Mouse (Mus musculus): ENCODE data around the gene Olfr1008. TPM values are rescaled to one million over a fixed set of nuclear protein-coding genes. Genes with fewer than 3 reads are reported as not detected.
"Not testable (repeated sequence)": the region's sequence is repeated elsewhere in the genome, so short reads cannot be mapped to it uniquely, and the experiment has no call there.

The Olfr1008 gene
- not detected in 2 replicates for polyA plus RNA-seq (2014; fragmentation: Nextera tagmentation; extraction: Ambion mirVana)

GRCm38 (mm10) chr2:85689131-85689530 is at the start of gene Olfr1008:
TSS of gene Olfr1008 (plus strand) at chr2:85689431.
- no peaks in the 10 kb centered on the region for H3K4me1 ChIP-seq (replicated peaks; ENCODE audit: control insufficient read depth, insufficient read depth, low read length)
- H3K27me3 ChIP-seq (replicated peaks; ENCODE audit: control insufficient read depth, insufficient read depth, low read length), result no peaks in the 10 kb centered on the region
- no peak within 1 kb of the TSS for H3K9ac ChIP-seq (ENCODE audit: low read depth, low read length)
- ATAC-seq (replicated peaks; ENCODE audit: low FRiP score) (no peak), DNase-seq (ENCODE audit: low spot score) (no peak)
- H3K27ac ChIP-seq (ENCODE audit: low read depth, low read length), result no peak within 1 kb of the TSS
- no peak within 1 kb of the TSS for H3K4me2 ChIP-seq
- no peaks in the 10 kb centered on the region for H3K36me3 ChIP-seq (ENCODE audit: control insufficient read depth, insufficient read depth, low read length)
- no peak within 1 kb of the TSS for H3K4me3 ChIP-seq (ENCODE audit: low read depth, low read length)
- H3K9me3 ChIP-seq (ENCODE audit: control insufficient read depth, low read length), result no peaks in the 10 kb centered on the region

GRCm38 (mm10) chr2:85650604-85651003 is 38.6 kb upstream of the Olfr1008 start, which contains the start of gene Olfr1002:
TSS of gene Olfr1002 (minus strand) at chr2:85650704.
- H3K4me2 ChIP-seq, result no peak within 1 kb of the TSS
- H3K27ac ChIP-seq (ENCODE audit: low read depth, low read length), result no peak within 1 kb of the TSS
- no peaks in the 10 kb centered on the region for H3K4me1 ChIP-seq (replicated peaks; ENCODE audit: control insufficient read depth, insufficient read depth, low read length)
- 86% methylated on average over 1 of the region's 1 CpGs for WGBS
- DNase-seq (ENCODE audit: low spot score) (no peak), ATAC-seq (replicated peaks; ENCODE audit: low FRiP score) (no peak)
- H3K4me3 ChIP-seq (ENCODE audit: low read depth, low read length), result no peak within 1 kb of the TSS
- no peaks in the 10 kb centered on the region for H3K27me3 ChIP-seq (replicated peaks; ENCODE audit: control insufficient read depth, insufficient read depth, low read length)
- no peaks in the 10 kb centered on the region for H3K36me3 ChIP-seq (ENCODE audit: control insufficient read depth, insufficient read depth, low read length)
- no peak within 1 kb of the TSS for H3K9ac ChIP-seq (ENCODE audit: low read depth, low read length)
- no peaks in the 10 kb centered on the region for H3K9me3 ChIP-seq (ENCODE audit: control insufficient read depth, low read length)

DNA sequence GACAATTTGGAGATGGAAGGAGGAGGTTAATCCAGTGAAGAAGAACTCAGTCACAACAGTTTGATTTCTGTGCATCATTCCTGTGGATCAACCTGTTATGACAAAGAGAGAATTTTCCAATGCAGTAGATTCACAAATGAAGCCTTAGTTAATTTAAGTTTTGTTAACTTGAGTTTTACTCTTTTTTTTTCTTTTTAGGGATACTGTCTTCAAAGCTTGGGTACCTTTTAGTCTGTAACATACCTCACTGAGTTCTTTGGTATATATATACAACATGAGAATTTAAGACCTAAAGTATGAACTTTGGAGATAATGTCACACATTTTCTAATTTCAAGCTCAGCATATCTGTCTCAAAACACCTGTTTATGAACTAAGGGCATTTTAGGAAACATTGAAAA is 24.9 kb upstream of the Olfr1008 start, which contains the start of gene Olfr154:
TSS of gene Olfr154 (minus strand) at position 101 of the 400 bp plus-strand sequence.
- ATAC-seq (replicated peaks; ENCODE audit: low FRiP score); DNase-seq (ENCODE audit: low spot score); H3K27ac ChIP-seq (ENCODE audit: low read depth, low read length); H3K4me1 ChIP-seq (replicated peaks; ENCODE audit: control insufficient read depth, insufficient read depth, low read length); H3K4me3 ChIP-seq (ENCODE audit: low read depth, low read length); H3K9me3 ChIP-seq (ENCODE audit: control insufficient read depth, low read length); H3K4me2 ChIP-seq; H3K9ac ChIP-seq (ENCODE audit: low read depth, low read length); H3K27me3 ChIP-seq (replicated peaks; ENCODE audit: control insufficient read depth, insufficient read depth, low read length); H3K36me3 ChIP-seq (ENCODE audit: control insufficient read depth, insufficient read depth, low read length): not testable (repeated sequence)

DNA sequence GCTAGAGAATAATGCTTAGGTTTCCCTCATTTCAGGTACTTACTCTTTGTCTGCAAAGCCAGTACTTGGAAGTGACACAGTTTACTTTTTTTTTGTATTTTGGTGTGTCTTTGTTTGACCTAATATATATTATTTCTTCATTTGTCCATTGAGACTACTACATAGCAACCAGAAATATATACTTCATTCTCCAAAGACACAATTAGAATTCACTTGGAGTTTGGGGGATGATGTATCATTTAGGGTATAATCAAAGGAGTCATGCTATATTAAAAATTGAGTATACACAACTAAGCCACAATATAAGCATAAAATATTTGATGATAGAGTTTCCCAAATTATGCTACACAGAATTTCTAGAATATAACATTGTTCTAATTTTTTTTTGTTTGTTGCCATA is 10.6 kb upstream of the Olfr1008 start, which contains the start of gene Olfr1006:
TSS of gene Olfr1006 (minus strand) at position 101 of the 400 bp plus-strand sequence.
- H3K9ac ChIP-seq (ENCODE audit: low read depth, low read length), result no peak within 1 kb of the TSS
- H3K27me3 ChIP-seq (replicated peaks; ENCODE audit: control insufficient read depth, insufficient read depth, low read length), result no peaks in the 10 kb centered on the region
- no peaks in the 10 kb centered on the region for H3K9me3 ChIP-seq (ENCODE audit: control insufficient read depth, low read length)
- H3K36me3 ChIP-seq (ENCODE audit: control insufficient read depth, insufficient read depth, low read length), result no peaks in the 10 kb centered on the region
- no peak within 1 kb of the TSS for H3K4me2 ChIP-seq
- ATAC-seq (replicated peaks; ENCODE audit: low FRiP score), result no peak
- H3K4me1 ChIP-seq (replicated peaks; ENCODE audit: control insufficient read depth, insufficient read depth, low read length), result no peaks in the 10 kb centered on the region
- H3K27ac ChIP-seq (ENCODE audit: low read depth, low read length), result no peak within 1 kb of the TSS
- H3K4me3 ChIP-seq (ENCODE audit: low read depth, low read length), result no peak within 1 kb of the TSS
- no peak for DNase-seq (ENCODE audit: low spot score)

DNA sequence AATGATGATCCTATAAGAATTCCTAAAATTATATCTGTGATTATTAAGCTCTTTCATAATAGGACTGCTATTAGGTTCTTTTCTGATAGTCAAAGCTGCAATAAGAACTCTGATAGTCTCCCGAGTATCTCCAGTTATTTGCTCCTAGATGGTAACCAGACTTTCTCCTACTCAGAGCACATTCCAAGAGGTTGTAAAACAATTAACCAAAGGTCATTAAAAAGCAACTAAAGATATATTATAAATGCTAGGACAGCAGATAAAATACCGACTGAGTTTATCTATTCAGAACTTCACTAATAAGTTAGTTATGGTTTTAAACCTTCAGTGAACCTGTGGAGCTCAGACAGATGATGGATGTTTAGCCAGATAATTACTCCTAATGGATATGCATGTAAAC is 21.4 kb downstream of the Olfr1008 start:
- H3K27ac ChIP-seq (ENCODE audit: low read depth, low read length); H3K9me3 ChIP-seq (ENCODE audit: control insufficient read depth, low read length); H3K9ac ChIP-seq (ENCODE audit: low read depth, low read length); ATAC-seq (replicated peaks; ENCODE audit: low FRiP score); H3K36me3 ChIP-seq (ENCODE audit: control insufficient read depth, insufficient read depth, low read length); DNase-seq (ENCODE audit: low spot score); H3K4me3 ChIP-seq (ENCODE audit: low read depth, low read length); H3K4me2 ChIP-seq; H3K27me3 ChIP-seq (replicated peaks; ENCODE audit: control insufficient read depth, insufficient read depth, low read length); H3K4me1 ChIP-seq (replicated peaks; ENCODE audit: control insufficient read depth, insufficient read depth, low read length): not testable (repeated sequence)
- 65% methylated on average over 2 of the region's 2 CpGs for WGBS

- Histone ChIP-seq H3K36me3 (ENCODE audit: control insufficient read depth, insufficient read depth, low read length) (no peaks in the 10 kb centered on the region), H3K4me2 (no peak overlapping the region), H3K9me3 (ENCODE audit: control insufficient read depth, low read length) (no peaks in the 10 kb centered on the region), H3K4me3 (ENCODE audit: low read depth, low read length) (no peak overlapping the region), H3K27ac (ENCODE audit: low read depth, low read length) (no peak overlapping the region), H3K9ac (ENCODE audit: low read depth, low read length) (no peak overlapping the region), H3K4me1 (replicated peaks; ENCODE audit: control insufficient read depth, insufficient read depth, low read length) (no peaks in the 10 kb centered on the region), H3K27me3 (replicated peaks; ENCODE audit: control insufficient read depth, insufficient read depth, low read length) (no peaks in the 10 kb centered on the region)
- DNase-seq (ENCODE audit: low spot score) (no peak), ATAC-seq (replicated peaks; ENCODE audit: low FRiP score) (no peak)
- WGBS, result 20% methylated on average over 1 of the region's 1 CpGs
Measured at GRCm38 (mm10) chr2:85711159-85711558, 21.9 kb downstream of the Olfr1008 start.

GRCm38 (mm10) chr2:85715119-85715518 is 25.9 kb downstream of the Olfr1008 start, which contains the start of gene Olfr1009:
TSS of gene Olfr1009 (plus strand) at chr2:85715419.
- no peak for ATAC-seq (replicated peaks; ENCODE audit: low FRiP score)
- Histone ChIP-seq H3K4me2 (no peak within 1 kb of the TSS), H3K9ac (ENCODE audit: low read depth, low read length) (no peak within 1 kb of the TSS), H3K27ac (ENCODE audit: low read depth, low read length) (no peak within 1 kb of the TSS), H3K4me1 (replicated peaks; ENCODE audit: control insufficient read depth, insufficient read depth, low read length) (no peaks in the 10 kb centered on the region), H3K36me3 (ENCODE audit: control insufficient read depth, insufficient read depth, low read length) (no peaks in the 10 kb centered on the region), H3K9me3 (ENCODE audit: control insufficient read depth, low read length) (0 out of 2 replicates have a peak, but pooled peaks cover 2% of the 10 kb centered on the region), H3K4me3 (ENCODE audit: low read depth, low read length) (no peak within 1 kb of the TSS), H3K27me3 (replicated peaks; ENCODE audit: control insufficient read depth, insufficient read depth, low read length) (no peaks in the 10 kb centered on the region)
- no peak for DNase-seq (ENCODE audit: low spot score)
- 72% methylated on average over 1 of the region's 1 CpGs for WGBS

DNA sequence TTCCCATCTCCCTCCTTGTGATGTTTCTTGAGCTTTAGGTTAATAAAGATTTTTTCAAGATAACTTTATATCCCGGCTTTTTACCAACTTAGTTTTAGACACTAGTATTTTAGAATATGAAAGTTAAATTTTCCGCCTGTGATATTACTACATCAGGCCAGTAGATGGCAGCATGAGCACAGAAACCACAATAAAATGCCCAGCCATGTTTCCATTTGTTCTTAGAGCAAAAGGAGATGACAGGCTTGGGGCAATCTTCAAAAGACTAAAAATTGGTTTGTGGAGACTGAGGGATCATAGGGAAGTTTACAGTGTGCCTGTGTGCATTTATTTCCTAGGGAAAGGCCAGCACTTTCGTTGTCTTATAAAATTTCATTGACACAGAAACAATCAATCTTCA is 36.6 kb downstream of the Olfr1008 start:
- DNase-seq (ENCODE audit: low spot score), result no peak
- H3K4me3 ChIP-seq (ENCODE audit: low read depth, low read length), result no peak overlapping the region

More for the DNA sequence above, 36.6 kb downstream of the Olfr1008 start:
- H3K27ac ChIP-seq (ENCODE audit: low read depth, low read length), result no peak overlapping the region
- H3K4me1 ChIP-seq (replicated peaks; ENCODE audit: control insufficient read depth, insufficient read depth, low read length), result no peaks in the 10 kb centered on the region
- ATAC-seq (replicated peaks; ENCODE audit: low FRiP score), result no peak
- no peak overlapping the region for H3K4me2 ChIP-seq
- H3K36me3 ChIP-seq (ENCODE audit: control insufficient read depth, insufficient read depth, low read length), result no peaks in the 10 kb centered on the region
- no peaks in the 10 kb centered on the region for H3K9me3 ChIP-seq (ENCODE audit: control insufficient read depth, low read length)
- 11% methylated on average over 3 of the region's 3 CpGs for WGBS
- H3K27me3 ChIP-seq (replicated peaks; ENCODE audit: control insufficient read depth, insufficient read depth, low read length), result no peaks in the 10 kb centered on the region
- H3K9ac ChIP-seq (ENCODE audit: low read depth, low read length), result no peak overlapping the region
